Mouse (Mus musculus) yolk sac, embryonic 10.5 days (tissue): ENCODE results near the gene Hspa12a.

Experiments
- DNase-seq: peaks from one replicate; pipeline ENCODE4 v3.0.0-alpha.2; 2017; ENCODE audit warnings: low spot score

Hspa12a gene

GRCm38 (mm10) chr19:58859831-58860254, 83.6 kb downstream of the Hspa12a start:
- no peak for DNase-seq

GRCm38 (mm10) chr19:58859357-58859756, 84.1 kb downstream of the Hspa12a start:
- DNase-seq: no peak

GRCm38 (mm10) chr19:58856129-58856855, 87.2 kb downstream of the Hspa12a start:
- no peak for DNase-seq

GRCm38 (mm10) chr19:58854899-58855298, 88.6 kb downstream of the Hspa12a start:
- DNase-seq: no peak

GRCm38 (mm10) chr19:58853036-58853735, 90.3 kb downstream of the Hspa12a start:
- DNase-seq: no peak

GRCm38 (mm10) chr19:58850719-58851466, 92.6 kb downstream of the Hspa12a start:
- DNase-seq: peak; percentile 69

DNA sequence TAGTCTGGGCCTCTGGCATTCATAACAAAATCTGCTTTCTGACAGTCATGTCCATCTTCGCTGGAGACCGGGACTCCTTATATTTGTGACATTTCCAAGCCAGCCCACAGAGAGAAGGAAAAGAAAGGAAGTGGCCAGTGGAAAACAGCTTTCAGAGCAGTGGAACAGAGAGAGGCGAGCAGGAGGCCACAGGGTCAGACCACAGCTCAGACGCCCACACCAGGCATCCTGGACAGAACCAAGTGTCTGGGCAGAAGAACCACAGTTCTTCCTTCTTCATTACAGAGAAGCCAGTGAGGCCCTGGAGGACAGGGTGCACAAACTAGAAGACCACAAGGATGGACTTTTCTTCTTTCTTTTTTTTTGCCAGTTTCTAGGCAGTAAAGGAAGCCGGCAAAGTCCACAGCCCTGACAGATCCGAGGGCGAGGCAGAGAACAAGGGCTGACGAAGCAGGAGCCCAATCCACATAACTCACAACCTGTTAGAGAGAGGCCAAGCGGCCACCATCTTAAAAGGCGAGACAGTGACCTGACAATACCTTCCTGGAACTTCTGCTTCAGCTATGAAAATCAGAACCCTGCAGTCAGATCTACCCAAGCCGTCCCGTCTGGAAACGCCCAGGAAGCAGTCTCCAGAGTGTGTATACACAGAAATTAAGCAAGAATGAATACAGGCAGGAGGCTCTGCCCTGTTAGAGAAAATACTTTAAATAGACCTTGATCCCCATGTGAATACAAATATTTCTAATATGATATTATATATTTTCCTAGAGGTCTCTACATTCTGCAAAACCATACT, 93.9 kb downstream of the Hspa12a start:
- no peak for DNase-seq

GRCm38 (mm10) chr19:58843606-58844005, 99.8 kb downstream of the Hspa12a start:
- DNase-seq: no peak

DNA sequence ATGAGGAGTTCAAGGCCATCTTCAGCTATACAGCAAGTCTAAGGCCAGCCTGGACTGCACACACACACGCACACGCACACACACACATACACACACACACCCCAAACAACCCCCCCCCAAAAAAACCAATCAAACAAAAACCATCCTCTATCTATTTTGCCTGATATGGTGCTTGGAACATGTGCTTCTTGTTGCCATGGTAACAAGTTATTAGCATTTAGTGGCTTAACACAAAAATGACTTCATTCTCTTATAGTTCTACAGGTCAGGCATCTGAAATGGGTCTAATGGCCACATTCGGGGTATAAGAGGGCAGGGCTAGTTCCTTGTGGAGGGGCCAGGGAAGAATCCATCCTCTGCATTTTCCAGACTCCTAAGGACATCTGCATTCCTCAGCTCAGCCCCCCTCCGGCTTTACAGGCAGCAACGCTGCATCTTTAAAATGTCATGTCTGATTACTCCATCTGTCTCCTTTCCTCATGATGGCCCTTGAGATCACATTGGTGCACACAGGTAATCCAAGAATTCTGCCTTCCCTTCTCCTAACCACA, 102.7 kb downstream of the Hspa12a start:
- no peak for DNase-seq

DNA sequence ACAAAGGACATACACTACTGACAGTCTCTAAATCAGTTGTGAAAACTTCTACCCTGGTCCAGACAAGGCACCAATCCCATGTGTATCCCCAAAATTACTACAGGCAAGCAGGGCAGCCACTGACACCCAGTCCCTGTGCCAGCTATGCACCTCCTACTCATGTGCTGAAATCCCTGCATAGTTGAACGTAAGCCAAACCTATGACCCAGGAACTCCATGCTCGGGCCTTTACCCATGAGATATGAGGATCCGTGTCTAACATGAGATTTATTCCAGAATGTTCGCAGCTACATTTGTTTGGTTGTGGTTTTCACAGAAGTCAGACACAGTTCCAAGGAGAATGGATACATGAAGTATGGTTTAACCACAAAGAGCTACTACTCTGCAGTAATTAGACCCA, 103.6 kb downstream of the Hspa12a start:
- DNase-seq: no peak

- no peak for DNase-seq
These were observed 104.1 kb downstream of the Hspa12a start for GRCm38 (mm10) chr19:58839345-58839744.

DNA sequence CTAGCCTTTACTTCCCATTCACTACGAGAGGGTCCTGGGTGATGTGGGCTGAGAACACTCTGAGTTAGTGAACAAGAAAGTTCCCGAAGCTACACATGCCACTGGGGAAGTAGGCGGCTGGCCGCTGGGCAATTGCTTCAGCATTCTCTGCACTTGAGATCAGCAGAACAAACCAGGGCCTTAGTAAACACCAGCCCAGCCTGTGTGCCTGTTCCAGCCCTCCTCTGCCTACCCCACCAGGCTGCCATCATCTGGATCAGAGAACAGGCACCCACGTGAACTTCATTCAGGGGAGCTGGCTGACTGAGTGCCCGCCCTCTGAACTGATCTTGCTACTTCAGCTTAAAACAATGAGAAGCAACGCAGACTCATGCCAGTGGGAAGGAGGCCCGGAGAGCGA, 104.7 kb downstream of the Hspa12a start:
- DNase-seq: no peak

DNA sequence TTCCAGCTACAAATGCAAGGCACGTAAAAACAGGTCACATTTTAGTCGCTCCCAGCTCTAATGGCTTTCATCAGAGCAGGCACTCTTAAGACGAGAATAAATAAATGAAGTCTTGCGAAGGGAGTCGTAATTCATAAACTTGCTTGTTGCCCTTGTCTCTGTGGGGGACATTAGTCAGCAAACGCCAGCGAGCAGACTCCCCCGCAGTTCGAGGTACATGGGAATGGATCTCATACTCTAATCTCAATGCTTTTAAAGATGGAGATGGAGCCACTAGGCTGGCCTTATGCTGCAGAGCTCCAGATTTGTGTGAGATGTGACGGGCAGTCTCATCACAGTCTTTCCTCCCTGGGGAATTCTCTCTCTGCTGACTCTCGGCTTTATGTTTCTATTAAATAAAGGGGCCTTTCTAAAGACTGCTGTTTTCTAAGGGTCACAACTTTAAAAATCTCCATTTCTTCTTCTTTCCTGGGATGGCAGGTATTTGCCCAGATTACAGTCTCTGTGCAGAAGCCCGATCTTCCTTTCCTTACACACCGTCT, 109.7 kb downstream of the Hspa12a start:
- no peak for DNase-seq

GRCm38 (mm10) chr19:58832988-58833387, 110.5 kb downstream of the Hspa12a start:
- no peak for DNase-seq

- DNase-seq: no peak
These were observed 112.1 kb downstream of the Hspa12a start for GRCm38 (mm10) chr19:58831280-58831922.

GRCm38 (mm10) chr19:58830182-58830581, 113.3 kb downstream of the Hspa12a start:
- no peak for DNase-seq

- DNase-seq: no peak
These were observed 113.9 kb downstream of the Hspa12a start for GRCm38 (mm10) chr19:58829575-58829974.

DNA sequence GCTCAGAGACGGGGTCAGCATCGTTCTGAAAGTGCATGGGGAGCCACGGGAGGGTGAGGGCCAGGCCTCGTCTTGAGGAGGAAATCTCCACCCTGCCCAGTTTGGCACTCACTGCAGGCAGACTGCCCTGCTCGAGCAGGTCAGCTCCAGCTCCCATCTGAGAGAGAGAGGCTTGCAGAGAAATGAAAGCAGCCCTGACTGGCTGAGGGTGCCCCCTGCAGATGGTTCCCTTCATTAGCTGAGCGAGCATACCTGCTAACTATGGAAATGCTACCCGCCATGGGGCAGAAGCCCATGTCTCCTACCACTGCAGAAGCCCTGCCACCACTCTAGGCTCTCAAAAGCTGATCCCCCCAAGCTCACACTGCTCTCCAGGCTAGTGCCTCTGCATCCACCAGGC, 115.8 kb downstream of the Hspa12a start:
- no peak for DNase-seq

- no peak for DNase-seq
These were observed 119.1 kb downstream of the Hspa12a start for GRCm38 (mm10) chr19:58824316-58824715.

DNA sequence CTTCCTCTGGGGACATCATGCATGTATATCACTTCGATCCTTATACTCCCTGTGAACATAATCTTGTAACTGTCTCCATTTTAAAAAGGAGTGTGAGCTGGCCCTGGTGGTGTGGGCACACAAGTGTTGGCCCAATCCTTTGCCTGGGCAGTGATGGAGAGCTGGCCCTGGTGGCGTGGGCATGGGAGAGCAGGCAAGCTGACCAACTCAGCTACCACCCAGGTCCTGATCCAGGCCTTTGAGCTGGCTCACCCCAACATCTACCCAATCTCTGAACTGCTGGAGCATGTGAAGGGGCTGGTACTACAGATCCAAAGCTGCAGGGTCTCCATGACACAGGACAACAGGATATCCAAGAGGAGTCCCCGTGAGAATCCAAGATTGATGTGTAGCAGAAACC, 120.2 kb downstream of the Hspa12a start:
- DNase-seq: no peak
